Mouse (Mus musculus): ENCODE data around the gene Ppp5c. TPM values are rescaled to one million over a fixed set of nuclear protein-coding genes. Genes with fewer than 3 reads are reported as not detected.

The Ppp5c gene
- polyA plus RNA-seq, 1 experiment from 2014 or later: 149 TPM

GRCm38 (mm10) chr7:17022176-17022575 lies 5.5 kb downstream of the Ppp5c start:
- H3K36me3 ChIP-seq (replicated peaks): peaks cover 88% of the 10 kb centered on the region
- WGBS: 98% methylated on average over 15 of the region's 15 CpGs

DNA sequence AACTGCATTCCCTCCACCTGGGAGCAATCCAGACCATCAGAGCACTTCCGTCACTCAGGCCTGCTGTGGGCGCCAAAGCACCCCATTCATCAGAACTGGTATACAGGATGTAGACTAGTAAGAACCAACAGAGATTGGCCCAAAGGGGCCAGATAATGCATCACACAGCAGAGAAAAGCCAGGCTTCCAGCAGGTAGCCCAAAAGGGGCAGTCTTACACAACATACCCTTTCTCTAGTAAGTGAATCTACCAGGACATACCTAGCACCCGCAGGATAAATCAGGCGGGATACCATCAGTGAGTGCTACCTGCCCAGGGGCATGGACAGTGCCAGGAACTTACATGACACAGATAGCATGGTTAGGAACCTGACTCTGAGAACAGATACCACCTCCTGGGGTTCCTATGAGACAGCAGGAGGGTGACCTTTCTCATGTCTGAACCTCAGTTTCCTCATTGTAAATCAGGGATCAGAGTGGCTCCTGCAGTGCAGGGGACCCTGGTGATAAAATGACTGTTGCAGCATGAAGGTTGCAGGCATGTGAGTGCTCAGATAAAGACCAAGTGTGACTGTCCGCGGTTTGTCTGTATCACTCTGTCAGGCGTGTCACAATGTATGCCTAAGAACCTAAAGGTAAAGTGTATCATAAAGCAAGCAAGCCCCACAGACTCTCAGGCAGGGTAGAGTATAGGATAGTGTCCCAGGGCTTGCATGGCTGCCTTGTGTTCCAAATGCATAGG lies 8.1 kb downstream of the Ppp5c start:
- H3K9me3 ChIP-seq: no peaks in the 10 kb centered on the region
- H3K4me3 ChIP-seq: no peak overlapping the region
- no peak for DNase-seq (ENCODE audit: extremely low spot score, low spot score)
- H3K27ac ChIP-seq: no peak overlapping the region
- H3K36me3 ChIP-seq (replicated peaks): peaks cover 98% of the 10 kb centered on the region
- WGBS: 91% methylated on average over 7 of the region's 7 CpGs
- peaks cover 10% of the 10 kb centered on the region for H3K4me1 ChIP-seq
- H3K27me3 ChIP-seq (ENCODE audit: poor library complexity, severe bottlenecking): no peaks in the 10 kb centered on the region

More at GRCm38 (mm10) chr7:17022176-17022575, 5.5 kb downstream of the Ppp5c start:
- Histone ChIP-seq H3K9me3 (no peaks in the 10 kb centered on the region), H3K27me3 (ENCODE audit: poor library complexity, severe bottlenecking) (no peaks in the 10 kb centered on the region), H3K4me3 (no peak overlapping the region), H3K4me1 (peaks cover 35% of the 10 kb centered on the region), H3K27ac (no peak overlapping the region)
- DNase-seq (ENCODE audit: extremely low spot score, low spot score): no peak

GRCm38 (mm10) chr7:17017921-17018320 lies 9.8 kb downstream of the Ppp5c start:
- Histone ChIP-seq H3K4me3 (no peak overlapping the region), H3K36me3 (replicated peaks) (peaks cover 98% of the 10 kb centered on the region), H3K27ac (no peak overlapping the region), H3K9me3 (no peaks in the 10 kb centered on the region), H3K4me1 (no peaks in the 10 kb centered on the region), H3K27me3 (ENCODE audit: poor library complexity, severe bottlenecking) (no peaks in the 10 kb centered on the region)
- WGBS: 88% methylated on average over 2 of the region's 2 CpGs
- no peak for DNase-seq (ENCODE audit: extremely low spot score, low spot score)

DNA sequence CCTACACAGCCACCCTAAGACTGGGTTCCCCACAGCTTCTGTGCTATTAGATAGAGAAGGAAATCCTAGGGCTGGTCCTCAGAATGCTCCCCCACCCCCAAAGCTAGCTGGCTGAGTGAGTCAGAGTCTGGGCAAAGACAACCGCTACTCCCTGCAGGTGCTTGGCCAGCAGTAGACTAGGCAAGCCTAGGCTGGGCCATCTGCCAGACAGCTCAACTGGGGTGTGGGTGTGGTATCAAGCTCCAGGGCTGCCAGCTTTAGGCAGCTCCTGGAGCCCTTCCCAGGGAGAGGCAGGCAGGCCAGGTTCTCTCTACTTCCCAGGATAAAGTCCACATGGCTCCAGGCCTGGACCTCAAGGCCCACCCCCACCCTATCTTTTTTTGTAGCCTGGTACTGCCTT lies 10.7 kb downstream of the Ppp5c start:
- Histone ChIP-seq H3K36me3 (replicated peaks) (peaks cover 98% of the 10 kb centered on the region), H3K4me3 (no peak overlapping the region)
- 96% methylated on average over 1 of the region's 1 CpGs for WGBS

GRCm38 (mm10) chr7:17015381-17015780 lies 12.3 kb downstream of the Ppp5c start:
- Histone ChIP-seq H3K4me1 (no peaks in the 10 kb centered on the region), H3K4me3 (no peak overlapping the region), H3K27ac (no peak overlapping the region), H3K27me3 (ENCODE audit: poor library complexity, severe bottlenecking) (no peaks in the 10 kb centered on the region), H3K9me3 (no peaks in the 10 kb centered on the region), H3K36me3 (replicated peaks) (peaks cover 98% of the 10 kb centered on the region)
- WGBS: 87% methylated on average over 6 of the region's 6 CpGs
- DNase-seq (ENCODE audit: extremely low spot score, low spot score): no peak

More for the DNA sequence above, 10.7 kb downstream of the Ppp5c start:
- Histone ChIP-seq H3K9me3 (no peaks in the 10 kb centered on the region), H3K4me1 (no peaks in the 10 kb centered on the region), H3K27me3 (ENCODE audit: poor library complexity, severe bottlenecking) (no peaks in the 10 kb centered on the region), H3K27ac (no peak overlapping the region)
- DNase-seq (ENCODE audit: extremely low spot score, low spot score): no peak

GRCm38 (mm10) chr7:17011909-17012590 lies 15.7 kb downstream of the Ppp5c start:
- Histone ChIP-seq H3K4me1 (no peaks in the 10 kb centered on the region), H3K36me3 (replicated peaks) (peaks cover 100% of the 10 kb centered on the region), H3K9me3 (no peaks in the 10 kb centered on the region), H3K27me3 (ENCODE audit: poor library complexity, severe bottlenecking) (no peaks in the 10 kb centered on the region), H3K4me3 (no peak overlapping the region), H3K27ac (no peak overlapping the region)
- 94% methylated on average over 7 of the region's 7 CpGs for WGBS
- no peak for DNase-seq (ENCODE audit: extremely low spot score, low spot score)

DNA sequence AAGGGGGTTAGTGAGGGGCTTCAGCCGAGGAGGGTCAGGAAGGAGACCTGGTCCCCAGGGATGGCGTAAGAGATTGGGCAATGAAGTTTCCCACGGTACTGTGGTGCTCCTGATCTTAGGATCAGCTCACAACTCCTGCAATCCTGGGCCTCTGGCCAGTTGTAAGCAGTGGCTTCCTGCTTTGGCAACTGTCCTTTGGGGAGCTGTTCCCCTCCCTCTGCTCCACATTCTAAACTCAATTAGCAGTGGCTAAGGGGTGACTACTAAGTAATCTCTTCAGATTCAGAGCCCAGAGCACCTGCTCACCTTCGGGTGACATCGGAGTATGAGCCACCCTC lies 17.7 kb downstream of the Ppp5c start:
- WGBS: 96% methylated on average over 5 of the region's 5 CpGs
- H3K4me3 ChIP-seq: no peak overlapping the region
- peaks cover 100% of the 10 kb centered on the region for H3K36me3 ChIP-seq (replicated peaks)
- H3K27ac ChIP-seq: no peak overlapping the region
- H3K9me3 ChIP-seq: no peaks in the 10 kb centered on the region
- no peaks in the 10 kb centered on the region for H3K4me1 ChIP-seq
- DNase-seq (ENCODE audit: extremely low spot score, low spot score): no peak
- no peaks in the 10 kb centered on the region for H3K27me3 ChIP-seq (ENCODE audit: poor library complexity, severe bottlenecking)

GRCm38 (mm10) chr7:17009326-17010009 lies 18.3 kb downstream of the Ppp5c start:
- no peaks in the 10 kb centered on the region for H3K4me1 ChIP-seq
- no peak for DNase-seq (ENCODE audit: extremely low spot score, low spot score)
- no peak overlapping the region for H3K4me3 ChIP-seq
- WGBS: 92% methylated on average over 16 of the region's 16 CpGs
- no peaks in the 10 kb centered on the region for H3K27me3 ChIP-seq (ENCODE audit: poor library complexity, severe bottlenecking)
- no peaks in the 10 kb centered on the region for H3K9me3 ChIP-seq
- no peak overlapping the region for H3K27ac ChIP-seq
- peaks cover 100% of the 10 kb centered on the region for H3K36me3 ChIP-seq (replicated peaks)

DNA sequence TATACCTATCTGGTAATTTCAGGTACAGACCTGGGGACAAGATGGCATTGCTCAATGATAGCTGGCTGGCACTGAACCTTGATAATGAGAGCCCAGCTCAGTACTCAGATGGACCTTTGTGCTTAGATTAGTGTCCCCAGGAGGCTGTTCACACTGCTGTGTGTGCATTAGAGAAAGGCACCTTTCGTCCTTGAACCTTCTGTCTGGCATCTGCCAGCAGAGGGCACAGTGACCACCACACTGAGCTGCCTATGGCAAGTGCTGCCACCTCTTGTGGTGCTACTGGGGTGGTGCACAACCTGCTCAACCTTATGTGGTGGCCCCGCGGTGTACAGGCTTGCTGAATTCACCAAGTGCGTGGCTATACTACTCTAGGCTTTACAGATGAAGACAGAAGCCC lies 20.4 kb downstream of the Ppp5c start:
- peaks cover 93% of the 10 kb centered on the region for H3K36me3 ChIP-seq (replicated peaks)
- no peak overlapping the region for H3K4me3 ChIP-seq
- DNase-seq (ENCODE audit: extremely low spot score, low spot score): no peak
- H3K27ac ChIP-seq: no peak overlapping the region
- WGBS: 87% methylated on average over 4 of the region's 4 CpGs
- H3K4me1 ChIP-seq: no peaks in the 10 kb centered on the region
- no peaks in the 10 kb centered on the region for H3K9me3 ChIP-seq
- H3K27me3 ChIP-seq (ENCODE audit: poor library complexity, severe bottlenecking): no peaks in the 10 kb centered on the region

- H3K4me3 ChIP-seq: no peak overlapping the region
- WGBS: 85% methylated on average over 7 of the region's 7 CpGs
- DNase-seq (ENCODE audit: extremely low spot score, low spot score): no peak
- no peaks in the 10 kb centered on the region for H3K4me1 ChIP-seq
- peaks cover 82% of the 10 kb centered on the region for H3K36me3 ChIP-seq (replicated peaks)
- no peaks in the 10 kb centered on the region for H3K27me3 ChIP-seq (ENCODE audit: poor library complexity, severe bottlenecking)
- no peak overlapping the region for H3K27ac ChIP-seq
- H3K9me3 ChIP-seq: no peaks in the 10 kb centered on the region
These were observed 23.0 kb downstream of the Ppp5c start for GRCm38 (mm10) chr7:17004716-17005115.

DNA sequence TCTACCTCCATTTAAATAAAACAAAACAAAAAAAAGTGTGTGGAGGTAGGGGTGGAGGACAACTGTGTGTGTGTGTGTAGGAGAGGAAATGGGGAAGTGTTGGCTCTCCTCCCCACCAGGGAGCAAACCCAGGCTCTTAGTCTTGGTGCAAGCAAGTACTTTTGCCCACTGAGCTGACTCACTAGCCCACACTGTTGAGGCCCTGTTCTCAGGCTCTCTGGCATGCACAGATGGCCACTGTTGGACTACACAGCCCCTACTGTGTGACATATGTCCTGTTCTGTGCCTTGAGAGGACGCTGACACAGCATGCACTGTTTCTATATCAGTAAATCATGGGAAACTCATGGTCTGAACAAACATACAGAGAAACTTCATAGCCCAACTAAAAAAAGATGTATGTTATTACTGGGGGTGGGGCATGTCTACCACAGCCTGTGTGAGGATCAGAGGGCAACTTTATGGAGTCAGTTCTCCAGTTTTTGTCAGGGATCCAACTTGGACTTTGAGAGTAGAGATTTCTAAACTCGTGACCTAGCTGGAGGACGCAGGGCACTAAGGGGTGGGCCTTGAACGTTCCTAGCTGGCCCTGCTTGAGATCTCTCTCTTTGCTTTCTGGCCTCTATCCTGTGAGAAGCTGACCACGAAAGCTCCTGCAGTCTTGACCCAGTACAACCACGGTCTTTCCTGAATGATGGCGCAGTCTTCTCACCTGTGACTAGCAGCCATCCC lies 24.3 kb downstream of the Ppp5c start:
- Histone ChIP-seq H3K27me3 (ENCODE audit: poor library complexity, severe bottlenecking) (no peaks in the 10 kb centered on the region), H3K36me3 (replicated peaks) (peaks cover 79% of the 10 kb centered on the region), H3K4me1 (peaks cover 3% of the 10 kb centered on the region; the same call in 1 of the 2 replicates), H3K9me3 (no peaks in the 10 kb centered on the region), H3K27ac (no peak overlapping the region), H3K4me3 (no peak overlapping the region)
- no peak for DNase-seq (ENCODE audit: extremely low spot score, low spot score)
- 87% methylated on average over 7 of the region's 7 CpGs for WGBS

GRCm38 (mm10) chr7:17002375-17003195 lies 25.1 kb downstream of the Ppp5c start:
- Histone ChIP-seq H3K4me3 (no peak overlapping the region), H3K27me3 (ENCODE audit: poor library complexity, severe bottlenecking) (no peaks in the 10 kb centered on the region), H3K4me1 (peaks cover 10% of the 10 kb centered on the region; the same call in 1 of the 2 replicates), H3K27ac (no peak overlapping the region), H3K36me3 (replicated peaks) (peaks cover 79% of the 10 kb centered on the region), H3K9me3 (no peaks in the 10 kb centered on the region)
- DNase-seq (ENCODE audit: extremely low spot score, low spot score): peak; percentile 84
- 16% methylated on average over 7 of the region's 7 CpGs for WGBS

Data from forebrain, embryonic 10.5 days (tissue).